Mouse (Mus musculus) lung, postnatal 14 days (tissue): Measurements from ENCODE around the gene Dnajc6.

Source experiments
- DNase-seq: peaks from one replicate; pipeline ENCODE4 v3.0.0; 2021

The Dnajc6 gene

GRCm38 (mm10) chr4:101572142-101572541 is 75.7 kb downstream of the Dnajc6 start:
- DNase-seq = no peak

GRCm38 (mm10) chr4:101575307-101575706 is 78.9 kb downstream of the Dnajc6 start:
- no peak for DNase-seq

- no peak for DNase-seq
Observed at GRCm38 (mm10) chr4:101578720-101579119, 82.3 kb downstream of the Dnajc6 start.

- DNase-seq = no peak
Observed at GRCm38 (mm10) chr4:101579517-101579916, 83.1 kb downstream of the Dnajc6 start.

GRCm38 (mm10) chr4:101581156-101581555 is 84.7 kb downstream of the Dnajc6 start:
- DNase-seq = no peak

GRCm38 (mm10) chr4:101582882-101583281 is 86.4 kb downstream of the Dnajc6 start:
- no peak for DNase-seq

- no peak for DNase-seq
Observed at GRCm38 (mm10) chr4:101584524-101585454, 88.3 kb downstream of the Dnajc6 start.

GRCm38 (mm10) chr4:101585455-101586184 is 89.2 kb downstream of the Dnajc6 start:
- DNase-seq = no peak

- no peak for DNase-seq
Observed at GRCm38 (mm10) chr4:101588932-101589331, 92.5 kb downstream of the Dnajc6 start.

GRCm38 (mm10) chr4:101589771-101590170 is 93.3 kb downstream of the Dnajc6 start:
- no peak for DNase-seq

GRCm38 (mm10) chr4:101591400-101591799 is 95.0 kb downstream of the Dnajc6 start:
- no peak for DNase-seq

- no peak for DNase-seq
Observed at GRCm38 (mm10) chr4:101592466-101592865, 96.0 kb downstream of the Dnajc6 start.

GRCm38 (mm10) chr4:101601758-101602157 is 105.3 kb downstream of the Dnajc6 start:
- DNase-seq = no peak

GRCm38 (mm10) chr4:101603635-101604034 is 107.2 kb downstream of the Dnajc6 start:
- DNase-seq = no peak

GRCm38 (mm10) chr4:101616520-101616919 is 120.1 kb downstream of the Dnajc6 start:
- no peak for DNase-seq

GRCm38 (mm10) chr4:101617742-101618141 is 121.3 kb downstream of the Dnajc6 start:
- no peak for DNase-seq

GRCm38 (mm10) chr4:101620206-101620605 is 123.8 kb downstream of the Dnajc6 start:
- no peak for DNase-seq

GRCm38 (mm10) chr4:101621241-101621640 is 124.8 kb downstream of the Dnajc6 start:
- no peak for DNase-seq

GRCm38 (mm10) chr4:101625278-101625677 is 128.8 kb downstream of the Dnajc6 start:
- DNase-seq = no peak

- no peak for DNase-seq
Observed at GRCm38 (mm10) chr4:101635596-101635995, 139.1 kb downstream of the Dnajc6 start.

GRCm38 (mm10) chr4:101637472-101637871 is 141.0 kb downstream of the Dnajc6 start:
- DNase-seq = no peak

- no peak for DNase-seq
Observed at GRCm38 (mm10) chr4:101640631-101641030, 144.2 kb downstream of the Dnajc6 start.

- DNase-seq = no peak
Observed at GRCm38 (mm10) chr4:101642708-101643107, 146.3 kb downstream of the Dnajc6 start.

- no peak for DNase-seq
Observed at GRCm38 (mm10) chr4:101643216-101643615, 146.8 kb downstream of the Dnajc6 start.
